Mouse (Mus musculus) liver, adult 2 months (tissue): ENCODE results near the gene Gm20388.

Source experiments
- CTCF ChIP-seq: fragments of 200-500 bp; IDR thresholded peaks from 2 replicates; pipeline ENCODE4 v1.5.1; 2011; ENCODE audit warnings: low read depth, low read length, control low read depth
- POLR2A ChIP-seq: fragments of 200-500 bp; IDR thresholded peaks from 2 replicates; pipeline ENCODE4 v1.6.1; 2011; ENCODE audit warnings: low read length, control low read depth; ENCODE audit not compliant: insufficient read depth; ENCODE audit errors: extremely low read depth

- TF ChIP-seq CTCF (no peak), POLR2A (no peak)
These were observed 3465.1 kb downstream of the Gm20388 start for GRCm38 (mm10) chr8:123375701-123376100.
